Mouse (Mus musculus) midbrain, postnatal 0 days (tissue): ENCODE results near the gene Tmem95. TPM values are rescaled to one million over a fixed set of nuclear protein-coding genes. Genes with fewer than 3 reads are reported as not detected.
A peak's percentile ranks its signal among the peaks of the same experiment; 100 is the strongest.

Source experiments
- ATAC-seq: fragments of 200-750 bp; cut with Nextera tagmentation; 2 replicates; pipeline ENCODE4 v1.8.0; 2017; ENCODE audit warnings: moderate number of reproducible peaks, mild to moderate bottlenecking, moderate TSS enrichment, moderate library complexity; ENCODE audit not compliant: low FRiP score
- DNase-seq: peaks from one replicate; pipeline ENCODE4 v3.0.0-alpha.2; 2015; ENCODE audit warnings: low spot score
- H3K27ac ChIP-seq: fragments of 300-500 bp; sonication (generic); 2 replicates; pipeline ENCODE4 v1.5.1; 2014; ENCODE audit warnings: low read depth, mild to moderate bottlenecking, low read length, mixed read lengths
- H3K27me3 ChIP-seq: fragments of 300-500 bp; sonication (generic); 2 replicates; pipeline ENCODE4 v1.6.1; 2014; ENCODE audit warnings: low read length, control low read depth, mixed read lengths; ENCODE audit not compliant: insufficient read depth
- H3K36me3 ChIP-seq: fragments of 300-500 bp; sonication (generic); 2 replicates; pipeline ENCODE4 v1.6.1; 2014; ENCODE audit warnings: low read length, control low read depth, mixed read lengths; ENCODE audit not compliant: insufficient read depth
- H3K4me1 ChIP-seq: fragments of 300-500 bp; sonication (generic); 2 replicates; pipeline ENCODE4 v1.6.1; 2014; ENCODE audit warnings: mild to moderate bottlenecking, control low read depth, antibody characterized with exemption, low read length, mixed read lengths; ENCODE audit not compliant: insufficient read depth
- H3K4me2 ChIP-seq: fragments of 300-500 bp; sonication (generic); 2 replicates; pipeline ENCODE4 v1.6.1; 2014; ENCODE audit warnings: low read depth, mild to moderate bottlenecking, low read length, mixed read lengths; ENCODE audit not compliant: poor library complexity, severe bottlenecking
- H3K4me3 ChIP-seq: fragments of 300-500 bp; sonication (generic); 2 replicates; pipeline ENCODE4 v1.5.1; 2014; ENCODE audit warnings: low read depth, mild to moderate bottlenecking, low read length, moderate library complexity
- H3K9ac ChIP-seq: fragments of 300-500 bp; sonication (generic); replicated peaks from 2 replicates; pipeline ENCODE4 v1.6.1; 2014; ENCODE audit warnings: mild to moderate bottlenecking, low read length, moderate library complexity, mixed read lengths; ENCODE audit not compliant: poor library complexity, severe bottlenecking
- H3K9me3 ChIP-seq: fragments of 300-500 bp; sonication (generic); 2 replicates; pipeline ENCODE4 v1.6.1; 2016; ENCODE audit warnings: low read length, control low read depth
- CTCF ChIP-seq: IDR thresholded peaks from 2 replicates; pipeline ENCODE4 v1.5.1; 2016; ENCODE audit warnings: antibody characterized with exemption, mild to moderate bottlenecking
- WGBS: fragments of 180-500 bp; shearing (Covaris S2); extraction: QIAGEN DNeasy Blood & Tissue Kit; methylation state at CpG from one replicate; pipeline ENCODE4 v1.1.7; 2014; 5-methylcytosine and 5-hydroxymethylcytosine counted together
- microRNA-seq: library from miRNA; unstranded; fragments of <30 nt; microRNA quantifications from one replicate; pipeline ENCODE4, GENCODE M21; 2016; ENCODE audit warnings: borderline number of aligned reads
- polyA plus RNA-seq: library from polyadenylated mRNA; unstranded; fragments of >200 nt; fragmentation: Nextera tagmentation; extraction: Ambion mirVana; gene quantifications from 2 replicates; pipeline ENCODE4 v1.2.1, GENCODE M21; 2015
- total RNA-seq: library from RNA; depleted of rRNA; stranded (reverse); fragments of >200 nt; gene quantifications from 2 replicates; pipeline ENCODE4 v1.2.3, GENCODE M21; 2014; rRNA removed

The Tmem95 gene
- total and polyA plus RNA-seq, 2 experiments from 2014 or later: not detected

DNA sequence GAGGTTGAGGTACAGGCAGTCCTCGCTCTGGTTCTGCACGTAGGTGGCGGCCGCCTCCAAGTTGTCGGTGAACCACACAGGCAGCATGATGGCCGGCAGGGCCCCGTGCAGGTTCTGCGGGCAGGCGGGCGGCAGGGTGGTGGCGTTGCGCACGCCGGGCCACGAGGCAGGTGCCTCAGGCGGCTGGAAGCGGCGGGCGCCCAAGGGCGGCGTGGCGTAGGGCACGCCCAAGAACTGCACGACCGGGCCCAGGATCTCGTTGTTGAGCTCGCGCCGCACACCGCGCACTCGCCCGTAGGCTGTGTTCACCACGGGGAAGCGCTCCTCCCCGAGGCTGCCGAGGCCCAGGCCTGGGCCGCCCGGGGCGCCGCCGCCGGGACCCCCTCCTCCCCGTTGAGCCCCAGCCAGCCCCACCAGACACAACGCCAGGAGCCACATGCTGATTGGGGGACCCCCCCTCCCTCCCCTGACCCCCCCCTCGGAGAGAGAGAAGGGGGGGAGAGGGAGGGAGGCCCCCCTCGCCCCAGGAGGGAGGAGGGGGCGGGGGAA is 43.7 kb downstream of the Tmem95 start:
- Histone ChIP-seq H3K9ac (peak overlapping the region; percentile 98), H3K4me1 (peaks cover 11% of the 10 kb centered on the region; the same call in 1 of the 2 replicates), H3K9me3 (no peaks in the 10 kb centered on the region), H3K27me3 (no peaks in the 10 kb centered on the region), H3K36me3 (peaks cover 18% of the 10 kb centered on the region), H3K4me3 (peak overlapping the region; percentile 91), H3K4me2 (peak overlapping the region; percentile 97), H3K27ac (0 out of 2 replicates have a peak overlapping the region, but pooled peaks have one; percentile 32)
- 12% methylated on average over 24 of the region's 48 CpGs for WGBS
- ATAC-seq (no peak), DNase-seq (no peak)
- TF ChIP-seq CTCF: no peak

DNA sequence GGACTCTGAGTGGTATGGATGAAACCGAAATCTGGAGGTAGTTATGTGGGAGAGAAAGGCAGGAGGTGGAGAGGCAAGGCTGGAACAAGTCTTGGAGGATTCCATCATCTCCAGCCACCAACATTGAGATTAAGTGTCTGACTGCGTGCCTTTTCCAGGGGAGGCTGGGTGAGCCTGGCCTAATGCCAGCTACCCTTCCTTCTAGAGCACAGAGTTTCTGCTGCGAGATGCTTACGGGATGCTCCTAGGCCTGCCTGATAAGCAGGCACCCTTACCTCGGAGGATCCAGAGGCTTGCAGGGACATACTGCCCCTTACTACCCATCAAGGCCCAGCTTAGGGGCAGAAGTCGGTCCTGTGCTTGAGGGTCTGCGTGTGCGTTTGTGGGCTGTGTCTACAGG is 44.3 kb downstream of the Tmem95 start:
- Histone ChIP-seq H3K9me3 (no peaks in the 10 kb centered on the region), H3K4me1 (peaks cover 7% of the 10 kb centered on the region; the same call in 1 of the 2 replicates), H3K4me2 (peak overlapping the region; percentile 97), H3K36me3 (peaks cover 22% of the 10 kb centered on the region), H3K9ac (peak overlapping the region; percentile 98), H3K27me3 (no peaks in the 10 kb centered on the region), H3K27ac (0 out of 2 replicates have a peak overlapping the region, but pooled peaks have one; percentile 32), H3K4me3 (peak overlapping the region; percentile 91)
- no peak for ATAC-seq
- WGBS: 58% methylated on average over 8 of the region's 8 CpGs
- DNase-seq: no peak
- no peak for TF ChIP-seq CTCF

DNA sequence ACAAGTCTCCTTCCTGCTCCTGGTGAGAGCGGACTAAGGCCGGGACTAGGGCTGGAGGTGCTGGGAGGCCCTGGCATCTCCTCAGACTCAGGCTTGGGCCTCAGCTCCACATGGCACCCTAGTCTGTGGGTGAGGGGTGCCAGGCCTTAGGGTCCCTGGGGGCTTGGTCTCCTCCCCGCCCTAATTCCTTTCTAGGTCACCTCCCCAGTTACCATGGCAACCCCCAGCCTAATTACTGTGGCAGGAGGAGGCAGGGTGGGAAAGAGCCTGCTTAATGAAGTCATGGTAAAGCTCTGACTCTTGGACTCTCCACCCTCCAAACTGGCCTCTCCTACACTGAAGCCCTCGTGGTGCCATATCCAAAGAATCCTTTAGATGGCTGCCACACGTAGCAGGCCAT is 49.0 kb downstream of the Tmem95 start:
- no peak for DNase-seq
- ATAC-seq: no peak
- TF ChIP-seq CTCF: no peak

More for the DNA sequence above, 49.0 kb downstream of the Tmem95 start:
- H3K27ac ChIP-seq: no peak overlapping the region
- peaks cover 65% of the 10 kb centered on the region for H3K36me3 ChIP-seq
- H3K9ac ChIP-seq: no peak overlapping the region
- WGBS: 62% methylated on average over 5 of the region's 5 CpGs
- H3K4me3 ChIP-seq: no peak overlapping the region
- H3K4me2 ChIP-seq: no peak overlapping the region
- peaks cover 4% of the 10 kb centered on the region; the same call in 1 of the 2 replicates for H3K4me1 ChIP-seq
- no peaks in the 10 kb centered on the region for H3K9me3 ChIP-seq
- no peaks in the 10 kb centered on the region for H3K27me3 ChIP-seq

Small RNA genes lying within 50 kb of the gene (microRNA-seq; reads per million reads assigned to microRNA genes)
- gene Mir6924: not detected

Other genes with a start within 250 kb of the Tmem95 start
Only the 30 nearest of the 40 such genes appear.
- 16.9 and 25.1 TPM in 2 replicates for gene Polr2a, start 119.4 kb downstream of the Tmem95 start, total RNA-seq
- gene Polr2a, start 119.4 kb downstream of the Tmem95 start, polyA plus RNA-seq: 9.0 and 10.2 TPM in 2 replicates
- not detected in 2 replicates for gene Slc35g3, start 116.0 kb downstream of the Tmem95 start, total RNA-seq
- 0.23 and 0.26 TPM in 2 replicates for gene Slc35g3, start 116.0 kb downstream of the Tmem95 start, polyA plus RNA-seq
- gene Zbtb4, start 112.1 kb downstream of the Tmem95 start, total RNA-seq: 31.5 and 34.3 TPM in 2 replicates
- gene Zbtb4, start 112.1 kb downstream of the Tmem95 start, polyA plus RNA-seq: 4.4 and 5.0 TPM in 2 replicates
- gene Chrnb1, start 82.1 kb downstream of the Tmem95 start, total RNA-seq: 1.5 and 1.6 TPM in 2 replicates
- 1.1 TPM in 2 replicates for gene Chrnb1, start 82.1 kb downstream of the Tmem95 start, polyA plus RNA-seq
- 12.7 and 16.4 TPM in 2 replicates for gene Fgf11, start 76.2 kb downstream of the Tmem95 start, total RNA-seq
- gene Fgf11, start 76.2 kb downstream of the Tmem95 start, polyA plus RNA-seq: 2.6 and 2.8 TPM in 2 replicates
- gene Tmem102, start 72.4 kb downstream of the Tmem95 start, total RNA-seq: 0.16 TPM in 1 of 2 replicates, not detected in the other
- gene Tmem102, start 72.4 kb downstream of the Tmem95 start, polyA plus RNA-seq: 0.80 and 0.94 TPM in 2 replicates
- not detected in 2 replicates for gene Gm39566, start 62.7 kb downstream of the Tmem95 start, total RNA-seq
- not detected in 2 replicates for gene Gm39566, start 62.7 kb downstream of the Tmem95 start, polyA plus RNA-seq
- not detected in 2 replicates for gene Spem2, start 59.6 kb downstream of the Tmem95 start, total RNA-seq
- not detected in 2 replicates for gene Spem2, start 59.6 kb downstream of the Tmem95 start, polyA plus RNA-seq
- gene Spem1, start 55.8 kb downstream of the Tmem95 start, total RNA-seq: 0.93 TPM in 1 of 2 replicates, not detected in the other
- gene Spem1, start 55.8 kb downstream of the Tmem95 start, polyA plus RNA-seq: 0.20 and 0.27 TPM in 2 replicates
- gene Nlgn2, start 40.2 kb downstream of the Tmem95 start, total RNA-seq: 117 and 137 TPM in 2 replicates
- gene Nlgn2, start 40.2 kb downstream of the Tmem95 start, polyA plus RNA-seq: 21.0 and 23.5 TPM in 2 replicates
- gene Tmem256, start 39.5 kb downstream of the Tmem95 start, total RNA-seq: 95.5 and 103 TPM in 2 replicates
- gene Tmem256, start 39.5 kb downstream of the Tmem95 start, polyA plus RNA-seq: 349 and 370 TPM in 2 replicates
- gene Plscr3, start 31.6 kb downstream of the Tmem95 start, total RNA-seq: 24.1 and 26.6 TPM in 2 replicates
- 33.5 and 35.0 TPM in 2 replicates for gene Plscr3, start 31.6 kb downstream of the Tmem95 start, polyA plus RNA-seq
- not detected in 2 replicates for gene Tnk1, start 19.3 kb downstream of the Tmem95 start, total RNA-seq
- gene Tnk1, start 19.3 kb downstream of the Tmem95 start, polyA plus RNA-seq: 0.16 TPM in 2 replicates
- gene Kctd11, start 3.4 kb upstream of the Tmem95 start, total RNA-seq: 0.93 and 1.6 TPM in 2 replicates
- gene Kctd11, start 3.4 kb upstream of the Tmem95 start, polyA plus RNA-seq: 0.57 and 0.92 TPM in 2 replicates
- gene Acap1, start 17.5 kb upstream of the Tmem95 start, total RNA-seq: 0.66 TPM in 1 of 2 replicates, not detected in the other
- 0.14 TPM in 1 of 2 replicates, not detected in the other for gene Acap1, start 17.5 kb upstream of the Tmem95 start, polyA plus RNA-seq
- 3.3 and 8.7 TPM in 2 replicates for gene 2810408A11Rik, start 23.0 kb upstream of the Tmem95 start, total RNA-seq
- 4.8 and 6.2 TPM in 2 replicates for gene 2810408A11Rik, start 23.0 kb upstream of the Tmem95 start, polyA plus RNA-seq
- 112 and 118 TPM in 2 replicates for gene Neurl4, start 23.1 kb upstream of the Tmem95 start, total RNA-seq
- 15.2 and 16.7 TPM in 2 replicates for gene Neurl4, start 23.1 kb upstream of the Tmem95 start, polyA plus RNA-seq
- gene Gps2, start 35.9 kb upstream of the Tmem95 start, total RNA-seq: 45.8 and 47.6 TPM in 2 replicates
- 60.3 and 64.3 TPM in 2 replicates for gene Gps2, start 35.9 kb upstream of the Tmem95 start, polyA plus RNA-seq
- 452 and 486 TPM in 2 replicates for gene Eif5a, start 43.9 kb upstream of the Tmem95 start, total RNA-seq
- 1,054 and 1,096 TPM in 2 replicates for gene Eif5a, start 43.9 kb upstream of the Tmem95 start, polyA plus RNA-seq
- 5.0 and 8.4 TPM in 2 replicates for gene Ybx2, start 57.8 kb upstream of the Tmem95 start, total RNA-seq
- 3.4 and 4.2 TPM in 2 replicates for gene Ybx2, start 57.8 kb upstream of the Tmem95 start, polyA plus RNA-seq
- gene Slc2a4, start 70.2 kb upstream of the Tmem95 start, total RNA-seq: 8.8 and 9.0 TPM in 2 replicates
- 3.4 and 4.0 TPM in 2 replicates for gene Slc2a4, start 70.2 kb upstream of the Tmem95 start, polyA plus RNA-seq
- gene Cldn7, start 86.8 kb upstream of the Tmem95 start, total RNA-seq: not detected in 2 replicates
- 0.57 TPM in 1 of 2 replicates, not detected in the other for gene Cldn7, start 86.8 kb upstream of the Tmem95 start, polyA plus RNA-seq
- gene Ctdnep1, start 103.1 kb upstream of the Tmem95 start, total RNA-seq: 39.6 and 42.9 TPM in 2 replicates
- 22.3 and 24.1 TPM in 2 replicates for gene Ctdnep1, start 103.1 kb upstream of the Tmem95 start, polyA plus RNA-seq
- gene Elp5, start 104.5 kb upstream of the Tmem95 start, total RNA-seq: 109 and 157 TPM in 2 replicates
- 171 and 182 TPM in 2 replicates for gene Elp5, start 104.5 kb upstream of the Tmem95 start, polyA plus RNA-seq
- 197 and 226 TPM in 2 replicates for gene Gabarap, start 113.1 kb upstream of the Tmem95 start, total RNA-seq
- 501 and 511 TPM in 2 replicates for gene Gabarap, start 113.1 kb upstream of the Tmem95 start, polyA plus RNA-seq
- 42.4 and 45.2 TPM in 2 replicates for gene Phf23, start 117.8 kb upstream of the Tmem95 start, total RNA-seq
- gene Phf23, start 117.8 kb upstream of the Tmem95 start, polyA plus RNA-seq: 37.6 and 40.0 TPM in 2 replicates
- 31.5 and 33.3 TPM in 2 replicates for gene Dvl2, start 122.6 kb upstream of the Tmem95 start, total RNA-seq
- gene Dvl2, start 122.6 kb upstream of the Tmem95 start, polyA plus RNA-seq: 19.0 and 20.0 TPM in 2 replicates
- 35.9 and 42.7 TPM in 2 replicates for gene Acadvl, start 137.4 kb upstream of the Tmem95 start, total RNA-seq
- gene Acadvl, start 137.4 kb upstream of the Tmem95 start, polyA plus RNA-seq: 62.1 and 64.2 TPM in 2 replicates
- 256 and 269 TPM in 2 replicates for gene Dlg4, start 138.9 kb upstream of the Tmem95 start, total RNA-seq
- 16.1 and 18.1 TPM in 2 replicates for gene Dlg4, start 138.9 kb upstream of the Tmem95 start, polyA plus RNA-seq
- 1.2 and 7.2 TPM in 2 replicates for gene Asgr1, start 176.1 kb upstream of the Tmem95 start, total RNA-seq
- gene Asgr1, start 176.1 kb upstream of the Tmem95 start, polyA plus RNA-seq: 4.1 and 4.5 TPM in 2 replicates